Mouse (Mus musculus) erythroid progenitor cell, adult 5-6 weeks (primary cell): ENCODE results near the gene Sirt6. TPM values are rescaled to one million over a fixed set of nuclear protein-coding genes. Genes with fewer than 3 reads are reported as not detected.

ENCODE experiments used
- total RNA-seq, 2 experiments: library from RNA; stranded (forward) in 1 of 2; stranded (reverse) in 1 of 2; fragments of 150-400 nt in 1 of 2; fragments of 186-747, 209-891 nt in 1 of 2; gene quantifications; 2 replicates each; pipeline versions ENCODE4 v1.2.3 to v1.2.4; 2015 to 2017; ENCODE audit warnings: low replicate concordance in 2 of 2

Sirt6 gene
- total RNA-seq, 2 experiments from 2014 or later = 0.23 to 5.4 TPM

Other genes with a start within 250 kb of the Sirt6 start
- gene Fzr1, start 249.3 kb downstream of the Sirt6 start, total RNA-seq (2015; ENCODE audit: low replicate concordance) = 235 and 246 TPM in 2 replicates
- gene Fzr1, start 249.3 kb downstream of the Sirt6 start, total RNA-seq (2017; ENCODE audit: low replicate concordance) = 247 and 266 TPM in 2 replicates
- 8.8 TPM in 1 of 2 replicates, not detected in the other for gene Dohh, start 243.4 kb downstream of the Sirt6 start, total RNA-seq (2015; ENCODE audit: low replicate concordance)
- 4.0 and 17.2 TPM in 2 replicates for gene Dohh, start 243.4 kb downstream of the Sirt6 start, total RNA-seq (2017; ENCODE audit: low replicate concordance)
- gene Gm48551, start 243.3 kb downstream of the Sirt6 start, total RNA-seq (2015; ENCODE audit: low replicate concordance) = 2.1 and 4.3 TPM in 2 replicates
- gene Gm48551, start 243.3 kb downstream of the Sirt6 start, total RNA-seq (2017; ENCODE audit: low replicate concordance) = not detected in 2 replicates
- gene Gm48552, start 238.8 kb downstream of the Sirt6 start, total RNA-seq (2015; ENCODE audit: low replicate concordance) = not detected in 2 replicates
- gene Gm48552, start 238.8 kb downstream of the Sirt6 start, total RNA-seq (2017; ENCODE audit: low replicate concordance) = not detected in 2 replicates
- gene Smim24, start 234.7 kb downstream of the Sirt6 start, total RNA-seq (2015; ENCODE audit: low replicate concordance) = 5.4 and 7.5 TPM in 2 replicates
- 4.2 TPM in 1 of 2 replicates, not detected in the other for gene Smim24, start 234.7 kb downstream of the Sirt6 start, total RNA-seq (2017; ENCODE audit: low replicate concordance)
- gene Nfic, start 172.2 kb downstream of the Sirt6 start, total RNA-seq (2015; ENCODE audit: low replicate concordance) = 10.1 and 15.1 TPM in 2 replicates
- 0.45 and 0.90 TPM in 2 replicates for gene Nfic, start 172.2 kb downstream of the Sirt6 start, total RNA-seq (2017; ENCODE audit: low replicate concordance)
- not detected in 2 replicates for gene Celf5, start 145.1 kb downstream of the Sirt6 start, total RNA-seq (2015; ENCODE audit: low replicate concordance)
- gene Celf5, start 145.1 kb downstream of the Sirt6 start, total RNA-seq (2017; ENCODE audit: low replicate concordance) = not detected in 2 replicates
- 8.6 and 37.7 TPM in 2 replicates for gene Ncln, start 131.4 kb downstream of the Sirt6 start, total RNA-seq (2015; ENCODE audit: low replicate concordance)
- 8.7 and 27.1 TPM in 2 replicates for gene Ncln, start 131.4 kb downstream of the Sirt6 start, total RNA-seq (2017; ENCODE audit: low replicate concordance)
- 2.2 and 5.4 TPM in 2 replicates for gene S1pr4, start 127.7 kb downstream of the Sirt6 start, total RNA-seq (2015; ENCODE audit: low replicate concordance)
- gene S1pr4, start 127.7 kb downstream of the Sirt6 start, total RNA-seq (2017; ENCODE audit: low replicate concordance) = 2.3 and 3.7 TPM in 2 replicates
- gene Gna15, start 103.6 kb downstream of the Sirt6 start, total RNA-seq (2015; ENCODE audit: low replicate concordance) = 1.4 TPM in 1 of 2 replicates, not detected in the other
- 2.6 and 4.9 TPM in 2 replicates for gene Gna15, start 103.6 kb downstream of the Sirt6 start, total RNA-seq (2017; ENCODE audit: low replicate concordance)
- gene Gna11, start 82.6 kb downstream of the Sirt6 start, total RNA-seq (2015; ENCODE audit: low replicate concordance) = 7.2 and 11.3 TPM in 2 replicates
- gene Gna11, start 82.6 kb downstream of the Sirt6 start, total RNA-seq (2017; ENCODE audit: low replicate concordance) = 8.0 and 11.0 TPM in 2 replicates
- gene Aes, start 68.3 kb downstream of the Sirt6 start, total RNA-seq (2015; ENCODE audit: low replicate concordance) = 103 and 116 TPM in 2 replicates
- 44.2 and 47.5 TPM in 2 replicates for gene Aes, start 68.3 kb downstream of the Sirt6 start, total RNA-seq (2017; ENCODE audit: low replicate concordance)
- gene Tle2, start 53.2 kb downstream of the Sirt6 start, total RNA-seq (2015; ENCODE audit: low replicate concordance) = not detected in 2 replicates
- not detected in 2 replicates for gene Tle2, start 53.2 kb downstream of the Sirt6 start, total RNA-seq (2017; ENCODE audit: low replicate concordance)
- not detected in 2 replicates for gene Tle6, start 26.7 kb downstream of the Sirt6 start, total RNA-seq (2015; ENCODE audit: low replicate concordance)
- gene Tle6, start 26.7 kb downstream of the Sirt6 start, total RNA-seq (2017; ENCODE audit: low replicate concordance) = 4.1 TPM in 1 of 2 replicates, not detected in the other
- gene BC025920, start 21.5 kb downstream of the Sirt6 start, total RNA-seq (2015; ENCODE audit: low replicate concordance) = 2.2 TPM in 1 of 2 replicates, not detected in the other
- 1.7 and 2.4 TPM in 2 replicates for gene BC025920, start 21.5 kb downstream of the Sirt6 start, total RNA-seq (2017; ENCODE audit: low replicate concordance)
- gene Ankrd24, start 743 bp upstream of the Sirt6 start, total RNA-seq (2015; ENCODE audit: low replicate concordance) = not detected in 2 replicates
- gene Ankrd24, start 743 bp upstream of the Sirt6 start, total RNA-seq (2017; ENCODE audit: low replicate concordance) = not detected in 2 replicates
- gene Gm10778, start 21.3 kb upstream of the Sirt6 start, total RNA-seq (2015; ENCODE audit: low replicate concordance) = not detected in 2 replicates
- 3.0 TPM in 1 of 2 replicates, not detected in the other for gene Gm10778, start 21.3 kb upstream of the Sirt6 start, total RNA-seq (2017; ENCODE audit: low replicate concordance)
- gene Zfp433, start 77.0 kb upstream of the Sirt6 start, total RNA-seq (2015; ENCODE audit: low replicate concordance) = 4.3 and 7.5 TPM in 2 replicates
- 11.2 and 12.0 TPM in 2 replicates for gene Zfp433, start 77.0 kb upstream of the Sirt6 start, total RNA-seq (2017; ENCODE audit: low replicate concordance)
- gene Gm3055, start 143.4 kb upstream of the Sirt6 start, total RNA-seq (2015; ENCODE audit: low replicate concordance) = not detected in 2 replicates
- gene Gm3055, start 143.4 kb upstream of the Sirt6 start, total RNA-seq (2017; ENCODE audit: low replicate concordance) = 0.76 TPM in 1 of 2 replicates, not detected in the other
- 0.42 and 2.2 TPM in 2 replicates for gene Gm4767, start 184.4 kb upstream of the Sirt6 start, total RNA-seq (2015; ENCODE audit: low replicate concordance)
- gene Gm4767, start 184.4 kb upstream of the Sirt6 start, total RNA-seq (2017; ENCODE audit: low replicate concordance) = 0.08 TPM in 1 of 2 replicates, not detected in the other
- 7.9 TPM in 1 of 2 replicates, not detected in the other for gene Gm32687, start 236.1 kb upstream of the Sirt6 start, total RNA-seq (2015; ENCODE audit: low replicate concordance)
- 2.2 TPM in 1 of 2 replicates, not detected in the other for gene Gm32687, start 236.1 kb upstream of the Sirt6 start, total RNA-seq (2017; ENCODE audit: low replicate concordance)